Mouse (Mus musculus) cerebellum, adult 2 months (tissue): ENCODE measurements at regions not wholly inside any gene's neighbourhood (a gene's known extent, or its start where the extent isn't known, plus 50 kb on each side); places are given as distances from the start of the nearest gene placed in this dataset.

Experiments used
- CTCF ChIP-seq: fragments of 200-500 bp; IDR thresholded peaks from 2 replicates; pipeline ENCODE4 v1.5.1; 2011; ENCODE audit warnings: low read depth, mild to moderate bottlenecking, control low read depth, low read length, moderate library complexity, borderline replicate concordance; ENCODE audit not compliant: insufficient read depth
- POLR2A ChIP-seq: fragments of 200-500 bp; IDR thresholded peaks from 2 replicates; pipeline ENCODE4 v1.6.1; 2011; ENCODE audit warnings: low read length, control low read depth, borderline replicate concordance; ENCODE audit not compliant: insufficient read depth

- TF ChIP-seq CTCF = no peak
- no peak for TF ChIP-seq POLR2A
Measured at GRCm38 (mm10) chr10:37275857-37276256, 137.1 kb upstream of the Marcks start.
